Mouse (Mus musculus) C2C12 (cell line): ENCODE measurements around the gene 1700010B08Rik. TPM values are rescaled to one million over a fixed set of nuclear protein-coding genes. Genes with fewer than 3 reads are reported as not detected.

Experiments used
- H3K27me3 ChIP-seq: one replicate; pipeline ENCODE4 v1.6.1; 2011; ENCODE audit not compliant: control insufficient read depth, insufficient read depth, insufficient read length
- H3K36me3 ChIP-seq: one replicate; pipeline ENCODE4 v1.6.1; 2011; ENCODE audit not compliant: control insufficient read depth, insufficient read depth
- H3K4me3 ChIP-seq: one replicate; pipeline ENCODE4 v1.5.1; 2011; ENCODE audit warnings: mild to moderate bottlenecking, control low read depth; ENCODE audit not compliant: poor library complexity, insufficient read depth, severe bottlenecking
- H3K79me2 ChIP-seq: one replicate; pipeline ENCODE4 v1.6.1; 2011; ENCODE audit not compliant: control insufficient read depth, insufficient read depth
- H3K79me3 ChIP-seq: one replicate; pipeline ENCODE4 v1.6.1; 2011; ENCODE audit warnings: low read depth, control low read depth
- H3ac ChIP-seq: one replicate; pipeline ENCODE3; 2011; ENCODE audit warnings: low read depth; ENCODE audit not compliant: control insufficient read depth, insufficient read length
- CEBPB ChIP-seq: IDR thresholded peaks from one replicate; pipeline ENCODE4 v1.6.1; 2011; ENCODE audit warnings: low read depth, mild to moderate bottlenecking, control low read depth, moderate library complexity
- CTCF ChIP-seq: IDR thresholded peaks from one replicate; pipeline ENCODE4 v1.5.1; 2011; ENCODE audit not compliant: control insufficient read depth, insufficient read depth, insufficient read length
- FOSL1 ChIP-seq: IDR thresholded peaks from one replicate; pipeline ENCODE4 v1.8.0; 2011; ENCODE audit warnings: mild to moderate bottlenecking, low read length; ENCODE audit not compliant: poor library complexity, insufficient read depth, severe bottlenecking
- MAX ChIP-seq: IDR thresholded peaks from one replicate; pipeline ENCODE4 v1.6.1; 2011; ENCODE audit warnings: mild to moderate bottlenecking, control low read depth
- MYOD1 ChIP-seq: IDR thresholded peaks from one replicate; pipeline ENCODE4 v1.6.1; 2011; ENCODE audit warnings: low read depth; ENCODE audit not compliant: control insufficient read depth, insufficient read length
- MYOG ChIP-seq: IDR thresholded peaks from one replicate; pipeline ENCODE4 v1.6.1; 2011; ENCODE audit not compliant: control insufficient read depth, insufficient read length; ENCODE audit errors: extremely low read depth
- USF1 ChIP-seq: IDR thresholded peaks from one replicate; pipeline ENCODE4 v1.6.1; 2011; ENCODE audit warnings: low read depth, mild to moderate bottlenecking, control low read depth, moderate library complexity
- polyA plus RNA-seq: library from polyadenylated mRNA; unstranded; fragments of >200 nt; fragmentation: generic; extraction: Trizol; gene quantifications from one replicate; pipeline ENCODE4 v1.2.1, GENCODE M21; 2012; ENCODE audit warnings: missing spikeins

The 1700010B08Rik gene
- polyA plus RNA-seq, 1 experiment = not detected

- Histone ChIP-seq H3K79me3 (no peaks in the 10 kb centered on the region), H3K36me3 (no peaks in the 10 kb centered on the region), H3K79me2 (no peaks in the 10 kb centered on the region), H3ac (no peak overlapping the region), H3K4me3 (no peak overlapping the region), H3K27me3 (no peaks in the 10 kb centered on the region)
- TF ChIP-seq FOSL1 (no peak), MYOG (no peak), USF1 (no peak), CTCF (no peak), MAX (no peak), MYOD1 (no peak), CEBPB (no peak)
These were observed 6.0 kb downstream of the 1700010B08Rik start for GRCm38 (mm10) chr2:173724940-173725807.

GRCm38 (mm10) chr2:173725819-173726218 is 6.6 kb downstream of the 1700010B08Rik start:
- no peaks in the 10 kb centered on the region for H3K79me3 ChIP-seq
- no peaks in the 10 kb centered on the region for H3K27me3 ChIP-seq
- no peak overlapping the region for H3ac ChIP-seq
- TF ChIP-seq MYOG (no peak), MYOD1 (no peak), CEBPB (no peak), FOSL1 (no peak), CTCF (no peak), USF1 (no peak), MAX (no peak)
- no peaks in the 10 kb centered on the region for H3K79me2 ChIP-seq
- no peaks in the 10 kb centered on the region for H3K36me3 ChIP-seq
- H3K4me3 ChIP-seq = no peak overlapping the region

GRCm38 (mm10) chr2:173730444-173730966 is 11.3 kb downstream of the 1700010B08Rik start:
- Histone ChIP-seq H3ac (no peak overlapping the region), H3K79me3 (no peaks in the 10 kb centered on the region), H3K27me3 (no peaks in the 10 kb centered on the region), H3K79me2 (no peaks in the 10 kb centered on the region), H3K36me3 (no peaks in the 10 kb centered on the region), H3K4me3 (no peak overlapping the region)
- peak; percentile 57 for TF ChIP-seq FOSL1
- no peak for TF ChIP-seq USF1
- no peak for TF ChIP-seq CEBPB
- peak; percentile 17 for TF ChIP-seq MYOD1

- Histone ChIP-seq H3K4me3 (no peak overlapping the region), H3K27me3 (no peaks in the 10 kb centered on the region), H3K79me3 (peaks cover 19% of the 10 kb centered on the region), H3ac (no peak overlapping the region), H3K79me2 (peaks cover 20% of the 10 kb centered on the region), H3K36me3 (peaks cover 11% of the 10 kb centered on the region)
- TF ChIP-seq MAX (no peak), USF1 (no peak), MYOD1 (no peak), CEBPB (no peak), MYOG (no peak), FOSL1 (no peak), CTCF (no peak)
These were observed 15.2 kb downstream of the 1700010B08Rik start for GRCm38 (mm10) chr2:173734426-173734825.

GRCm38 (mm10) chr2:173737222-173737989 is 18.2 kb downstream of the 1700010B08Rik start, which contains the start of gene Vapb:
Gene Vapb (plus strand): TSS chr2:173737511.
- peak within 1 kb of the TSS; percentile 87 for H3ac ChIP-seq
- H3K79me3 ChIP-seq = peaks cover 49% of the 10 kb centered on the region
- peak within 1 kb of the TSS; percentile 96 for H3K4me3 ChIP-seq
- H3K27me3 ChIP-seq = no peaks in the 10 kb centered on the region
- H3K36me3 ChIP-seq = peaks cover 23% of the 10 kb centered on the region
- peaks cover 50% of the 10 kb centered on the region for H3K79me2 ChIP-seq
- TF ChIP-seq MAX (no peak), CEBPB (no peak), MYOG (no peak), FOSL1 (no peak), USF1 (no peak), CTCF (no peak), MYOD1 (no peak)

GRCm38 (mm10) chr2:173738232-173738631 is 19.0 kb downstream of the 1700010B08Rik start:
- Histone ChIP-seq H3K79me3 (peaks cover 56% of the 10 kb centered on the region), H3K79me2 (peaks cover 58% of the 10 kb centered on the region), H3K4me3 (peak overlapping the region; percentile 96), H3ac (peak overlapping the region; percentile 87), H3K27me3 (no peaks in the 10 kb centered on the region), H3K36me3 (peaks cover 23% of the 10 kb centered on the region)
- no peak for TF ChIP-seq CEBPB
- no peak for TF ChIP-seq MYOG
- TF ChIP-seq MYOD1 = no peak
- no peak for TF ChIP-seq USF1
- no peak for TF ChIP-seq CTCF
- no peak for TF ChIP-seq MAX
- no peak for TF ChIP-seq FOSL1
